Mouse (Mus musculus): Measurements from ENCODE around the gene Mmp8.

Gene Mmp8

DNA sequence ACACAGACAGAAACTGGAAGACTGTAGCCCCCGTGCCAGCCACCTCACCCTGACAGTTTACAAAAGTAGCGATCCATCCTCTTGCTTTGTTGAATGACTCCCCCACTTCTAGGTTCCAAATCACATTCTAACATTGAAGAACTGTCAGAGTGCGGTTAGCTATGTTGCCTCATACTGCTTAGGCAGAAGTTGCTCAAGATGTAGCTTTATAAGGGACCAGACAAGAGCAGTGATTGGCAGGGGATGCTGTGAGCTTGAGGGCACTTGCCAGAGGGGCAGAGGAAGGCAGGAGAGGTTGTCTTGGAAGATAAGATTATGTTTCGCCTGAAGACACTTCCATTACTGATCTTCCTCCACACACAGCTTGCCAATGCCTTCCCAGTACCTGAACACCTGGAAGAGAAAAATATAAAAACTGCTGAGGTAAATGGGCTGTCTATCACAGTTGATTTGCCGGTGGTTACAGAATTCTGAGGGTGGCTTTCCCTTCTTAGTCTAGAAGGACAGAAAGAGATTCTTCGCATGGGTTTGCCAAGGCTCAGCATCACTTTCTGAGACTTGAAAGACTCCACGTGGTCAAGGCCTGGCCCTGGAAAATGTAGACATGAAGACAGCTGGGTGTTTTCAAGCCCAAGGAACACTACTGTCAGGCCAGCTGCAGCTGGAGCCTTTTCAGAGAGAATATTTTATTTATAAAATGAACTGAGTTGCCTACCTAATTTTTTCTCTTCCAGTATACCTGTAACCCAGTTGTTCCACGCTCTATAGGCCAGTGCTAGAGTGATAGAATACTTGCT is at the start of gene Mmp8:
Gene Mmp8, plus strand, starts transcription at position 236 of the 797 bp plus-strand sequence.
- peak; percentile 30 for DNase-seq

DNA sequence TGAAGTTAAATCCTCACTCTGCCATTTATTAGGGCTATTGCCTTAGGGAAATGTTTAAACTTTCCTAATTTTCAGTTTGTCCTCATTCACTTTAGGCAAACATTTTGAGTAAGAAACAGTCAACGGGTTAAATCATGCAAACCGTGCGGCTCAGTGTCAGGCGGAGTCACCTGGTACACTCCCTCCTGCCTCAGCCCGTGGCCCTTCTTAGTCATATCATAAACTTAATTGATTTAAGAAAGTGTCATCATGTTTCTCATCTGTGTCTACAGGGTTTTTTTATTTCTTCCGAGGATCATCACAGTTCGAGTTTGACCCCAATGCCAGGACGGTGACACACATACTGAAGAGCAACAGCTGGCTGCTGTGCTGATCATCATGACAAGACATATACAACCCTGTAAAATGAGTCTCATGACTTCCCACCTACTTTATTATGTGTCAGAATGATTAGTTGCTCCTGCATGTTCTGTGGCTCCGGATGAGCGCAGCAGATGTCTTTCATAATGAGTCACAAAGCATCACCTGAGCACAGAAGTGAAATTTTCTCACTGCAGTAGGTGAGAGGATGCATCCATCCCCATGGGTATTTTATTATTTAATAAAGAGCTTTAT is 48.5 kb upstream of the Mmp8 start:
- no peak for DNase-seq

DNA sequence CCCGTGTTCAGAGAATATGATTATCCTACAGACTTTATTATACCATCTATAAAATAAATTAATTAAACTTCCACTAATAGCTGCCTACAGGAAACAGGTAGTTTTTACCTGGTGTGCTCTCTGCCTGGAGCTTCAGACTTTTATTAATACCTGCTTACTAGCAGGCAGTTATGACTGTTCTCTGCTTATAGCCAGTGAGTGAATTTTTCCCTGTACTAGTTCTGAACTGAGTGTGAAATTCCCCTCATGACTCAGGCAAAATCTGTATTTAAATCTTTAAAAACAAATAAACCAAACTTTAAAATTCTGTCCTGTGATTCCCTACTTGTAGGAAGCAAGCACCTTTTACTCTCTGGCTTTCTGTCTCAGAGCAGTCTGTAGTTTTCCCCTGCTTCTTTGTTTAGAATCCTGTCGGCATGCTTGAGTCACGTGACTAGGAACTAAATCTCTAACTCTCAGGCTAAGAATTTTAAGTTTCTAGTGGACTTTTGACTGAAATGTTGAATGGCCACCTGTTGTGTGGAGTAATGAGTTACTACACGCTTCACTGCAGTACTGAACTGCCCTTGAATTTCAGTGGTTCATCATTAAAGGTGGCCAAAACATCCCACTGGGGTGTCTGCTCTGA is 40.2 kb upstream of the Mmp8 start:
- no peak for DNase-seq

DNA sequence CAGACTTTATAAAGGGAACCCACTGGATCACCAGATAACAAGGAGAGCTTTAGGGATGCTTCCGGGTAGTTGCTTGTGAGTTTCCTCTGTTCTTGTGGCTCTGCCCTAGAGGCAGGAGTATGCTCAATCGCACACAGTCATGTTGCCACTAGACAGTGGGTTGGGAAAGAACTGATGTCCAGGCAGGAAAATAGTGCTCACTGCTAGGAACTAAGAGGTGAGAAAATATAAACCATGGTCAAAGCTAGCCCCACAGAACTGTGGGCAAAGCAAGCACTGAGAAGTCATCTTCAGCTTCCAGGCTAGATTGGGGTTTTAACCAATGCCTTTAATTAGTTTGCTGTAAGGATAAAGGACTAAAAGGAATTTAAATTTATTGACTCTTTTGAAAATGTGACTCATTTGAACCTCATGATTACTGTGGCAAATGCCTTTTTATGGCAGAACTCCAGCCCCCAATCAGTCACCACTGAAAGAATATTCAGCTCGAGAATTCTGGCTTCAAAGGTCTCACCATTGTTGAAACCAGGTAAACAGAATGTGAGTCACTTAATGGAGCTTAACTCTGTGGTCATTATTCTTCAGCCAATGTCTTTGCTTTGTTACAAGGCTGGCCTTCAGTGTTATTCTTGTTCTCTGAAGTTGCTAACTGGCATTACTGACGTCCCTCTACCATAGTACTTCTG is 31.9 kb upstream of the Mmp8 start:
- no peak for DNase-seq

DNA sequence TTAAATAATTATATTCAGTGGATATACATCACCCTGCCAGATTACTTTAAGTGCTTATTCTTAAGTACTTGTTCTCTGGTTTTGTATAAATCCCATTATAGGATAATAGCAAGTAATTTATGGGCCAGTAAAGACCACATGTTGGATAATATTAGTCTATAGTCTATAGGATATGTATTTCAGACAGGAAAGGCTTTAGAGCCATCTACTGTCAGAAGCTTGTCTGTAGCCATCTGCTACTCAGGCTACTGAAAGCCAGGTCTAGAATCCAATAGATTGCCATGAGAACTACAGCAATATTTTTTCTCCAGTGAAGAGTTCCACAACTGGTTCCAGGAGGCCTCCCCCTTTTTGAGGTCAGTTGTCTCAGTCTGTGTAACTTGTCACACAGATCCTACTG is 15.5 kb upstream of the Mmp8 start:
- no peak for DNase-seq

DNA sequence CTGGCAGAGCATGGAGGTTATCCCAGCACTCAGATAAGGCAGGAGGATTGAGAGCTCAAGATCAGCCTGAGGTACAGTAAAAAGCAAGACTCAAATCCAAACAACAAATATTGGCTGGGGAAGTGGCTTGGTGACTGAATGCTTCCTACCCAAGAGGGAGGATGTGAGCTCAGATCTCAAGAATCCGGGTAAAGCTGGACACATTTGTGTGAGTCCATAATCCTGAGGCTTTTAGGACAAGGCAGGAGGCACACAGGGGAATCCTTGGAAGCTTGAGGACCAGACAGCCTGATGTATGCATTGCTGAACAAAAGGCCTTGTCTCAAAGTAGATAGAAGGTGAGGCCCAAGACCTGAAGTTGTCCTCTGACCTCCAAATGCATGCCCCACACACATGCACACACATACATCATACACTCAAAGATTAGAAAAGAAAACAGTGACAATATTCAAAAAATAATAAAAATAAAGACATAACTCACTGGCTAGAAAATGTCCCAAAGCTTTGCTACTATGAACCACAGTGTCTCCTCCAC is 13.3 kb upstream of the Mmp8 start:
- DNase-seq = no peak

DNA sequence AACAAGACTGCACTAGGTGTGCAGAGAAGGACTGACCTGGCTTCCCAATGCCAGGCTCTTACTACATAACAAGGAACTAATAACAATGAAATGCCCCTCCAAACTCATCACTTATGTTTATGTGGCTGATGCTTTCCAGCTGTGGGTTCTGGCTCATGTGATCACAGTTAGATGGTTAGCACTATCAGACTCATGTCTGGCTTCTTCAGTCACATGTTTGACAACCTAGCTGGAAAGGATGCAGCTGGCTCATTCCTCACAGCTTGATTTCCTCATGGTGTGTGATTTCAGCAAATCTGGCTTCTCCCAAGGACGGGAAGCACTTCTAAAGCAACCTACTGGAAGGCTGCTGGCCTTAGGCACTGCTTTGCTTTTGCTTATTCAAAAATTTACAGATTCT is 12.8 kb upstream of the Mmp8 start:
- DNase-seq = peak; percentile 82

DNA sequence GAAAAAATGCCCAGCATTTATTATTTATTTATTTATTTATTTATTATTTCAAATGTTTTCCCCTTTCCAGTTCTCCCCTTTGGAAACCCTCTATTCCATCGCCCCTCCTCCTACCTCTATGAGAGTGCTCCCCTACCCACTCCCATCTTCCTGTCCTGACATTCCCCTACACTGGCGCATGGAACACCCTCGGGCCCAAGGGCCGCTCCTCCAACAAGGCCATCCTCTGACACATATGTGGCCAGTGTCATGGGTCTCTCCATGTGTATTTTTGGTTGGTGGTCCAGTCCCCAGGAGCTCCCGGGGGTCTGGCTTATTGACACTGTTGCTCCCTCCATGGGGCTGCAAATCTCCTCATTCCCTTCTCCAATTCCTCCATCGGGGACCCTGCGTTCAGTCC is 12.3 kb upstream of the Mmp8 start:
- DNase-seq = no peak

DNA sequence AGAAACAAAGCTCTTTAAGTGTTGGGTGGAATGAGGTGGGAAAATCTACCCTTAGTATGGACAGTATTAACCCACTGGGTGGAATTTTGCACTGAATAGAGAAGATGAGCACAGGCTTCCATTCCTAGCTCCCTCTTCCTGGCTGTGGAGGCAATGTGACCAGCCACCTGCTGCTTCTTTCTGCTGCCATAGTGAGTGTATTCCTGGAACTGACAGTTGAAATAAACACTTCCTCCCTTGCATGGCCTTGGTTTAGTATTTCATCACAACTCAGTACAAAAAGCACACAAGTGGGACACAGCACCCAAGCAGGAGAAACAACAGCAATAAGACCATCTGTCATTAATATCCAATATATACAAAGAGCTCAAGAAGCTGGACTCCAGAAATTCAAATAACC is 6.3 kb upstream of the Mmp8 start:
- no peak for DNase-seq

DNA sequence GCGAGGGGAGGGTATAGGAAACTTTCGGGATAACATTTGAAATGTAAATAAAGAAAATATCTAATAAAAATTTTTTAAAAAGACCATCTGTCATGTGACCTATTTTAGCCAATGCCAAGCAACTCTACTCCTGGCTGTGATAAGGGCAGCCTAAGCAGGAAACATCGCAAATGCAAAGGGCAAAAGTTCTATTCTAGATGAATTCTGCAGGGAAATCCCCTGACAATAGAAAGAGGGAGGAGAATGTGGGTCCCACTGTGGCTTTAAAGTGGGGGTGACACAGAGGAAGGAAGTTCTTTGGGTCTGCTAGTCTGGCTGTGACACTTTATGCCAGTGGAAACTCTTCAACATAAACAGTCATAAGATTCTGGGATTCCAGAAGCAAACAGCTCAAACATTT is 4.7 kb upstream of the Mmp8 start:
- no peak for DNase-seq

DNA sequence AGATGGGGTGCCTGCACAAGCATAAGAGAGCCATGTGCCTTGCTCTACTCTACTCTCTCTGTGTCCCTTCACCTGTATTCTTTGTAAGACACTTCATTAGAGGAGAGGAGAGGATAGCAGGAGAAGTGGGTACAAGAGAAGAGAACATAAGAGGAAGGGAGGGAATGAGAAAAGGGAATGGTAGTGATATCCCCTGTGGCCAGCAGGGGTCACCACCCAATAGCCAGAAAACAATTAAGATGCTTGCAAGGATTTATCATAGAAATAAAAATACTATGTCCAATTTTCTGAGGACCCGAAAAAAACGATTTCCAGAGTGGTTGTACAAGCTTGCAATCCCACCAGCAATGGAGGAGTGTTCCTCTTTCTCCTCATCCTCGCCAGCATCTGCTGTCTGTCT is 3.9 kb upstream of the Mmp8 start:
- DNase-seq = peak; percentile 56

DNA sequence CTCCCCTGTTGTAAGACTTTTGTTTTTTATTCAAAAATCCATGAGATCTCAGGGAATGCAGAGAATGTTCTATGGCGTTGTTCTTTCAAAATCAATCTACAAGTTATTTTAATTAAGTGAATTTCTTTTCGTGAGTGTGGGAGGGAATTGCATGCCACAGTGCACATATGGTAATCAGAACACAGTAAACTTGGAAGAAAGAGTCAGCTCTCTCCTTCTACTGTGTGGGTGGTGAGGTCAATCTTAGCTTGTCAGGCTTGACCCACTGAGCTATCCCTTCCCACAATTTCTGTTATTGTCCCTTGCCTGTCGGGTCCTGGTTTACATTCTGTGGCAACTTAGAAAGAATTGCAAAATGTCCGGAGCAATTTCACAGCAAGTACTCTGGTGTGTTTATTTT is 1.8 kb downstream of the Mmp8 start:
- no peak for DNase-seq

DNA sequence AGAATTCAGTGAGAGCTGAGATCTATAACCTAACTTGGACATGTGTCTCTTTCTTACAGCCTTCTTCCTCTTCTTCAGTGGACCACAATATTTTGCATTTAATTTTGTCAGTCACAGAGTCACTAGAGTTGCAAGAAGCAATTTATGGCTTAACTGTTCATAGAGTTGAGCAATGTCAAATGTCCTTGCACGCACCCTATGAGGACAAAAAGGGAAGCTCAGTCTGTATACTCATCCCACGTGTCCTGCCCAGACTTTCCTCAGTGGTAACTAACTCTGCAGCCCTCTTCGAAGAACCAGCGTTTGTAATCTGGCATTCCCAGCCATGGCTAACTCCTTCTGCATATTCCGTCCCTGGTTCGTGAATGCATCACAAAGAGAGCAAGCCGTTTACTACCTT is 9.1 kb downstream of the Mmp8 start:
- DNase-seq = no peak

DNA sequence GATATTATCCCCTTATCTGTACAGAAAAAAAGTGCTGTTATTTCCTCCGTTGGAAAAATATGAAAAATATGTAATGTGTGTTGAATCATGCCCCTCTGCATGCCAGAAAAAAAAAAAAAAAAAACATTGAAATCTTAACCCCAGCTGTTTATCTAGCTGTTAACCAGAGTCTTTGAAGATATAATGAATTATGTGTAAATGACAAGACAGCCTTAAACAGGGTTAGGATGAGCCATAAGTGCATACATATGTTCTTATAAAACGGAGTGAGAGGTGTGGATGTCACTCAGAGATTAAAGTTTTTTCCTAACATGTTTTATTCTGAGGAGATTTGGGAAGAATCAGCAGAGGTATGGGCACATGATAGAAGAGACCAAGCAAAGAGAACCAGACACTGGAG is 9.7 kb downstream of the Mmp8 start:
- DNase-seq = no peak

DNA sequence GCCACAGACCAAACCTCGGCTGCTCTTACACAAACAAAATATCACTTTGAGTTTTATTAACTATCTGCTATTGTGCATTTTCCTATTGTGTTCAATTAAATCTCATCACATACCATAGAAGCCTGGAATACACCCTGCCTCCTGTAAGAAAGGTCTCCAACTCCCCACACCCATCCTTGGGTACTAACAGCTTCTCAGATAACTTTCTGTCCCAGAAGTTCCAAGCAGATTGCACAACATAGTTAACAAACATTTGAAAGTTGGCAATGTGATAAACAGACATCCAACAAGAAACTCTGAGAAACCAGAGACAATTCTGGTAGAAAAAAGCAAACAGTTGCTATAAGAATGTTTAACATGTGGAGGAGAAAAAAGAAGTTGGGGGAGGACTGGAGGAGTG is 12.2 kb downstream of the Mmp8 start:
- DNase-seq = no peak

DNA sequence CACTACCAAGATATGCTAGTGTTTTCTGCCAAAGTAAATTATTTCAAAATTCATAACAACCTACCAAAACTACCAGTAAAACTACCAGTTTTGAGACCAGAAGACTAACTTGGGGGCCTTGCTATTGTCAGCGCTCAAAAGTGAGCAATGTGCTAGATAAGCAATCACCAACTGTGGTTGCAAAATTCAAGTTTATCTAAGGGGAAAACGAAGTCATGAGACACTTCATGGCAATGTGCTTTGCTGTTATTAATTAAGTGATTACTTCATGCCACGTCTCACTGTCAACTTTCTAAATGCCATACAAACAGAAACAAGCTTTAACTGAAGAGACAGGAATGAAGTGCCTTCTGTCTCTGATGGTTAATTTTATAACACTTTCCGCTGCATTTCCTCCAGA is 12.9 kb downstream of the Mmp8 start, which contains the start of gene Mmp27:
Gene Mmp27, plus strand, starts transcription at position 235 of the 400 bp plus-strand sequence.
- DNase-seq = no peak

DNA sequence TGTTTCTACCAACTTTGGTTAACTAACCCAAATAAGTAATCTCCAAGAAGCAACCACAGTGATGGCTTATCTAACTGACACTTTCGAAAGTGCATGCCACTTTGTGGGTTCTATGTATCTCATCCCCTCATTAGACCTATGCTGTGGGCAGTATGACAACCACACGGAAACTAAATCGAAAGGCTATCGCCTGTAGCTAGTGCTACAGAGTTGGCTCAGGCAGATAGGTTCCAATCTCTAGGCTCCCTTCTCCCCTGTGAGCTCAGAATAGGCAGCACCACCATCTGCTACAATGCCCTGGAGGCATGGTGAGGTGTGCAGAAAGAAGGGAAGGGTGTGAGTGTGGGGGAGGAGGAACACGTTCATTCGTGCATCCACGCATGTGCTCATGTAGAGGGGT is 13.9 kb downstream of the Mmp8 start:
- DNase-seq = no peak

DNA sequence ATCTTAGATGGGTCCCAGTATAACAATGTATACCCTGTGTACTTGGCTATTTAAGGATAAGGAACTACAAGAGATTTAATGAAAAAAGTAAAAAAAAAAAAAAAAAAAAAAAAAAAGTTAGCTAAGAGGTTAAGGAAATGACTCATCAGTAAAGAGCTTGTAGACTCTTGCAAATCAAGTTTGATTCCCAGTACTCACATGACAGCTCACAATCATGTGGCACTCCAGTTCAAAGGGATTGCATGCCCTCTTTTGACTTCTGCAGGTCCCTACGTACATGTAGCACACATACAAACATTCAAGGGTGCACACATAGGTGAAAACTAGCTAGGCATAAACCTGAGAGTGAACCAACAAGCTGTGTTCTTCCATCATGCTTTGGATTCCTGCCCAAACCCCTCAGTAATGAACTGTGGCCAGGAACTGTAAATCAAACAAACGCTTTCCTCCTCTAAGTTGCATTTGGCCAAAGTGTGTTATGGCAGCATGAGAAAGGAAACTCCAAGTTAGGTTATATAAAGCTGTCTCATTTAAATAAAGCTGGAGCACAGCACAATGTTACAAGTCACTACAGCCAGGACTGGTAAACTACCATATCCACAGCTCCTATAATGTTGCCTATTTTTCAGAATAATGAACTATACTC is 14.5 kb downstream of the Mmp8 start:
- peak; percentile 31 for DNase-seq

DNA sequence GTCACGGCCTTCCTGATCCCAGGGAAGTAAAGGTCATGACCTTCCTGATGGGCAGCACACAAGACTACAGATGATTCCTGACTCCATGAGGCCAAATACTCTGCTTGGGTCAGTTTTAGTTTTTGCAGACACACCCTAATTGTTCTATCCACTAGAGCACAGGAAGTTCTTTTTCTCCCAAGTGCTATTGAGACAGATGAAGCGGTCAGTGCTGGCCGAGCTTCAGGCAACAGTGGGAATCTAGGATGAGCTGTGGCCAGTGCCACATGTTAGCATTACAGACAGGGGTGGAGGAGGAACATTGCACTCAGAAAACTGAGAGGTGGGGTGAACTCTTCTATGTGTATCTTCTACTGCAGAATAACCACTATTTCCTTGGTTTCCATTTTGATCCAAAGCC is 17.3 kb downstream of the Mmp8 start:
- no peak for DNase-seq

DNA sequence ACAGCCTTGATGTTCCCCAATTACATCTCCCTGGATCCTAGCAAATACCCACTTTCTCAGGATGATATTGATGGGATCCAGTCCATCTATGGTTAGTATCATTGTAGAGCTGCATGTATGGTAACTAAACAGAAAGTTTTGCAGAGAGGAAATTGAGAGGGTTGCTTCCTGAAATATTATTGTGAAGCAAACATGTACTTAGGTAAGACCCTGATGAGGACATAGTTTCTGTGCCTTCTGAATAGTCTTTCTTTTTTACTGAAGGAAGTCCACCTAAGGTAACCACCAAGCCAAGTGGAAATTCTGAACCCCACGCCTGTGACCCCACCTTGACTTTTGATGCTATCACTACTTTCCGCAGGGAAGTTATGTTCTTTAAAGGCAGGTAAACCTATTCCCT is 19.1 kb downstream of the Mmp8 start:
- no peak for DNase-seq

DNA sequence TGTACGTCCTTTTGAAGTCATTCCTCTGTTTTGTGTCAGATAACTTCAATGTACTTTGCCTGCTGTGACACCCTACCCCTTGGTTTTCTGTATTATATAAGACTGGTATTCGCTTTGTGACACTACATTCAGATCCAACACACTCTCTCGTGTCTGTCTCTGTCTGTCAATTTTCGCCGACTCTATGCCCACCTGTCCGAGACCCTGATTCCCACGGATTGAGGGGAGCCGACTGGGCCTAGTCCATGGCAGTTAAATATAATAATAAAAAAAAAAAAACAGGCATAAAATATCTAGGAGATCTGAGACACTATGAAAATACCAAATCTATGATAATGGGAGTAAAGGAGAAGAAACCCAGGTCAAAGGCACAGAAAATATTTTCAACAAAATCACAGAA is 31.8 kb downstream of the Mmp8 start:
- no peak for DNase-seq

DNA sequence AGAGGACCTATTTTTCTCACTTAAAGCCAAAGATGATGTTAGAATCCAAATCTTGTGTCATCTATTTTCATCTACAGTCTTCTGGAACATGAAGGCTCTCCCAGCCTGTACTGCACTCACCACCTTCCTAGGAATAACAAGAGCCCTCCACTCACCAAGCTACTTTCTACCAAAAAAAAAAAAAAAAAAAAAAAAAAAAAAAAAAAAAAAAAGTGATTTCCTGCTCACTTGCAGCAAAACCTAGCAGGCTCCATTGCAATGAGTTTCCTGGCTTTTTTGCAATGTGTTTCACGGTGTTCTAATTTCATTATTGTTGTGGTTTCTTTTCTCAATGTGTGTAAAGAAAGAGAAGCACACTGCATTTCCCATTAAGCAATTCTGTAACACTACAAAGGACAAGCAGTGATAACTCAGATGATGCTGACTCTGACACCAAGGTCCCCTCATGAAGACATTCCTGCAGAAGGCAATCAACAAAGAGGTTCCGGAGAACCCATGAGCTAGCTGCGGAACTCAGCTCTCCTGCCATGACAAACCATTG is 35.1 kb downstream of the Mmp8 start:
- no peak for DNase-seq
